8 mouse cellular contexts compared by ENCODE assay signal in the genomic region with DNA sequence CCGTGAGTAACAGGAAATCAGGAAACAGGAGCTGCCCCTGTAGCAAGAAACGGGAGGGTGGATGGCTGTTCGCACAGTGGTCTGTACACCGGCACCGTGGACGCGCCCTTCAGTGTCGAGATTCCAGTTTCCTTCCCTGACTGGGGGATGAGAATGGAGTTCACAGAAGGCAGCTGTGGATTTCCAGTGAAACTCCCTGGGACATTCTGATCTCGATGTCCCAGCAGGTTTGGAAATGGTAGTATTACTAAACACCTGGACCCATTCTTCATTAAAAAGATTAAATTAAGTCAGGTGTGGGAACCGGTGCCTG. TPM values are rescaled to one million over a fixed set of nuclear protein-coding genes. Genes with fewer than 3 reads are reported as not detected.
DNase-seq lines count a peak whose midpoint lies in the region; ATAC-seq and TF ChIP-seq lines count a peak whose summit lies in the region.
"Had no signal": no experiment of that assay in that cellular context is flagged by ENCODE, and none has a peak within 500 bp of the region (broad histone marks: within the 10 kb centered on the region; RNA-seq: fewer than 3 reads in every experiment).

No protein-coding gene starts in this region.

- DNase-seq in kidney, adult 9 months = no peak
- peak; percentile 26 for DNase-seq in R1 (ENCODE audit: low read depth, low spot score)
- no peak for DNase-seq in limb, embryonic 14.5 days (ENCODE audit: low spot score)
- DNase-seq in forebrain, embryonic 14.5 days (ENCODE audit: low spot score) = no peak
- no peak for DNase-seq in urinary bladder, postnatal 36 days (ENCODE audit: low spot score in 2 of 2)
- DNase-seq: thymus, postnatal 36 days had no signal

- WGBS in kidney, embryonic 15.5 days = 29% methylated on average over 10 of the region's 10 CpGs
- WGBS in limb, embryonic 14.5 days = 50% methylated on average over 10 of the region's 10 CpGs
- 89% methylated on average over 10 of the region's 10 CpGs for WGBS in forebrain, embryonic 14.5 days

- H3K9ac ChIP-seq in kidney, embryonic 15.5 days = 0 out of 2 replicates have a peak overlapping the region, but pooled peaks have one; percentile 17
- peak overlapping the region; percentile 14; the same call in 1 of the 2 replicates for H3K9ac ChIP-seq in limb, embryonic 14.5 days (ENCODE audit: low read depth, low read length, severe bottlenecking)
- H3K9ac ChIP-seq in forebrain, embryonic 14.5 days (ENCODE audit: low read length) = no peak overlapping the region

- H3K9me3 ChIP-seq in kidney, embryonic 15.5 days (replicated peaks) = no peaks in the 10 kb centered on the region
- no peaks in the 10 kb centered on the region for H3K9me3 ChIP-seq in E14TG2a.4 (ENCODE audit: low read length)
- no peaks in the 10 kb centered on the region for H3K9me3 ChIP-seq in limb, embryonic 14.5 days (ENCODE audit: control insufficient read depth, low read length)
- no peaks in the 10 kb centered on the region for H3K9me3 ChIP-seq in forebrain, embryonic 14.5 days (replicated peaks; ENCODE audit: control insufficient read depth, low read length)

- H3K36me3 ChIP-seq in kidney, embryonic 15.5 days = no peaks in the 10 kb centered on the region
- H3K36me3 ChIP-seq in E14TG2a.4 (ENCODE audit: insufficient read depth, low read length) = no peaks in the 10 kb centered on the region
- no peaks in the 10 kb centered on the region for H3K36me3 ChIP-seq in limb, embryonic 14.5 days (ENCODE audit: control insufficient read depth, insufficient read depth, low read length)
- H3K36me3 ChIP-seq in forebrain, embryonic 14.5 days (ENCODE audit: control insufficient read depth, insufficient read depth, low read length) = no peaks in the 10 kb centered on the region

- H3K27ac ChIP-seq in kidney, embryonic 15.5 days = peak overlapping the region; percentile 82
- peak overlapping the region; percentile 68 for H3K27ac ChIP-seq in limb, embryonic 14.5 days (replicated peaks; ENCODE audit: low read depth, low read length)
- no peak overlapping the region for H3K27ac ChIP-seq in forebrain, embryonic 14.5 days (ENCODE audit: low read depth, low read length)

- TF ChIP-seq CTCF in E14TG2a.4 (conservative IDR thresholded peaks at IDR 0.05; ENCODE audit: low read length) = no peak

- TF ChIP-seq POLR2A in limb, embryonic 14.5 days (IDR thresholded peaks at IDR 0.05; ENCODE audit: borderline replicate concordance, extremely low read depth, insufficient read depth, insufficient read length) = no peak

- ATAC-seq in kidney, embryonic 15.5 days (replicated peaks; ENCODE audit: low FRiP score) = 0 out of 2 replicates have a peak, but pooled peaks have one; percentile 27
- ATAC-seq in limb, embryonic 14.5 days (ENCODE audit: low FRiP score, low read depth) = no peak
- ATAC-seq in forebrain, embryonic 14.5 days = no peak

- 0 out of 2 replicates have a peak overlapping the region, but pooled peaks have one; percentile 1 for H3K4me3 ChIP-seq in kidney, embryonic 15.5 days (replicated peaks)
- peak overlapping the region; percentile 46 for H3K4me3 ChIP-seq in E14TG2a.4 (replicated peaks; ENCODE audit: low read length)
- H3K4me3 ChIP-seq in limb, embryonic 14.5 days (replicated peaks; ENCODE audit: low read length) = no peak overlapping the region
- no peak overlapping the region for H3K4me3 ChIP-seq in forebrain, embryonic 14.5 days (ENCODE audit: low read depth, low read length)

- no peaks in the 10 kb centered on the region for H3K27me3 ChIP-seq in kidney, embryonic 15.5 days
- no peaks in the 10 kb centered on the region for H3K27me3 ChIP-seq in E14TG2a.4 (ENCODE audit: insufficient read depth, low read length)
- H3K27me3 ChIP-seq in limb, embryonic 14.5 days (ENCODE audit: control insufficient read depth, insufficient read depth, low read length) = no peaks in the 10 kb centered on the region
- H3K27me3 ChIP-seq in forebrain, embryonic 14.5 days (replicated peaks; ENCODE audit: control insufficient read depth, insufficient read depth, low read length) = no peaks in the 10 kb centered on the region

- H3K4me1 ChIP-seq in kidney, embryonic 15.5 days = peaks cover 62% of the 10 kb centered on the region
- H3K4me1 ChIP-seq in E14TG2a.4 (replicated peaks; ENCODE audit: low read depth, low read length) = peaks cover 72% of the 10 kb centered on the region
- H3K4me1 ChIP-seq in limb, embryonic 14.5 days (ENCODE audit: control insufficient read depth, insufficient read depth, low read length) = peaks cover 23% of the 10 kb centered on the region
- no peaks in the 10 kb centered on the region for H3K4me1 ChIP-seq in forebrain, embryonic 14.5 days (ENCODE audit: control insufficient read depth, insufficient read depth, low read length)

- H3K4me2 ChIP-seq in kidney, embryonic 15.5 days = peak overlapping the region; percentile 43
- peak overlapping the region; percentile 23; the same call in 1 of the 2 replicates for H3K4me2 ChIP-seq in limb, embryonic 14.5 days (replicated peaks; ENCODE audit: low read depth, low read length, severe bottlenecking)
- no peak overlapping the region for H3K4me2 ChIP-seq in forebrain, embryonic 14.5 days (ENCODE audit: low read length)

RNA-seq across cellular contexts. Expression of a gene that starts 18.6 kb away (rescaled TPM):
- 17.5 and 18.2 TPM in 2 replicates for polyA plus RNA-seq in kidney, embryonic 15.5 days (2015; fragmentation: Nextera tagmentation; extraction: Ambion mirVana)
- 34.9 and 39.0 TPM in 2 replicates for polyA plus RNA-seq in limb, embryonic 14.5 days (2012; rRNA removed)
- 15.1 and 18.5 TPM in 2 replicates for polyA plus RNA-seq in limb, embryonic 14.5 days (2014; fragmentation: Nextera tagmentation; extraction: Ambion mirVana)
- 19.2 and 19.9 TPM in 2 replicates for polyA plus RNA-seq in forebrain, embryonic 14.5 days (2014; fragmentation: Nextera tagmentation; extraction: Ambion mirVana)

RNA-seq across cellular contexts. Expression of a gene that starts 35.5 kb away (rescaled TPM):
- polyA plus RNA-seq in kidney, embryonic 15.5 days (2015; fragmentation: Nextera tagmentation; extraction: Ambion mirVana) = 131 and 133 TPM in 2 replicates
- 57.2 and 60.3 TPM in 2 replicates for polyA plus RNA-seq in limb, embryonic 14.5 days (2012; rRNA removed)
- polyA plus RNA-seq in limb, embryonic 14.5 days (2014; fragmentation: Nextera tagmentation; extraction: Ambion mirVana) = 82.3 and 83.5 TPM in 2 replicates
- 108 and 118 TPM in 2 replicates for polyA plus RNA-seq in forebrain, embryonic 14.5 days (2014; fragmentation: Nextera tagmentation; extraction: Ambion mirVana)

RNA-seq across cellular contexts. Expression of a gene that starts 49.5 kb away (rescaled TPM):
- polyA plus RNA-seq in kidney, embryonic 15.5 days (2015; fragmentation: Nextera tagmentation; extraction: Ambion mirVana) = 23.2 and 23.8 TPM in 2 replicates
- polyA plus RNA-seq in limb, embryonic 14.5 days (2012; rRNA removed) = not detected in 2 replicates
- not detected in 2 replicates for polyA plus RNA-seq in limb, embryonic 14.5 days (2014; fragmentation: Nextera tagmentation; extraction: Ambion mirVana)
- polyA plus RNA-seq in forebrain, embryonic 14.5 days (2014; fragmentation: Nextera tagmentation; extraction: Ambion mirVana) = not detected in 2 replicates

RNA-seq across cellular contexts. Expression of a gene that starts 58.3 kb away (rescaled TPM):
- polyA plus RNA-seq in kidney, embryonic 15.5 days (2015; fragmentation: Nextera tagmentation; extraction: Ambion mirVana) = 92.7 and 97.7 TPM in 2 replicates
- polyA plus RNA-seq in limb, embryonic 14.5 days (2012; rRNA removed) = 54.9 and 123 TPM in 2 replicates
- 99.0 and 103 TPM in 2 replicates for polyA plus RNA-seq in limb, embryonic 14.5 days (2014; fragmentation: Nextera tagmentation; extraction: Ambion mirVana)
- 97.0 and 106 TPM in 2 replicates for polyA plus RNA-seq in forebrain, embryonic 14.5 days (2014; fragmentation: Nextera tagmentation; extraction: Ambion mirVana)

RNA-seq across cellular contexts. Expression of a gene that starts 58.5 kb away (rescaled TPM):
- polyA plus RNA-seq in kidney, embryonic 15.5 days (2015; fragmentation: Nextera tagmentation; extraction: Ambion mirVana) = 38.2 and 40.1 TPM in 2 replicates
- 56.7 and 68.1 TPM in 2 replicates for polyA plus RNA-seq in limb, embryonic 14.5 days (2012; rRNA removed)
- 37.8 and 40.9 TPM in 2 replicates for polyA plus RNA-seq in limb, embryonic 14.5 days (2014; fragmentation: Nextera tagmentation; extraction: Ambion mirVana)
- polyA plus RNA-seq in forebrain, embryonic 14.5 days (2014; fragmentation: Nextera tagmentation; extraction: Ambion mirVana) = 34.2 and 41.4 TPM in 2 replicates

Comparison
In these comparisons a context has a peak if more than half of its experiments do, and no peak if none do; other contexts are left out.
1. H3K4me3 ChIP-seq: peak in kidney, embryonic 15.5 days (single experiment) and E14TG2a.4 (single experiment); none in limb, embryonic 14.5 days (single experiment) and forebrain, embryonic 14.5 days (single experiment).
2. RNA of a gene that starts 49.5 kb away (polyA plus RNA-seq): 23.2 to 23.8 TPM in kidney, embryonic 15.5 days; not detected in limb, embryonic 14.5 days and not detected in forebrain, embryonic 14.5 days; every median in the first group is over 10 times any median in the second.